Mouse (Mus musculus): ENCODE measurements around the gene Pced1a. TPM values are rescaled to one million over a fixed set of nuclear protein-coding genes. Genes with fewer than 3 reads are reported as not detected.

Gene Pced1a
- polyA plus RNA-seq, 2 experiments: 13.2 to 57.5 TPM

DNA sequence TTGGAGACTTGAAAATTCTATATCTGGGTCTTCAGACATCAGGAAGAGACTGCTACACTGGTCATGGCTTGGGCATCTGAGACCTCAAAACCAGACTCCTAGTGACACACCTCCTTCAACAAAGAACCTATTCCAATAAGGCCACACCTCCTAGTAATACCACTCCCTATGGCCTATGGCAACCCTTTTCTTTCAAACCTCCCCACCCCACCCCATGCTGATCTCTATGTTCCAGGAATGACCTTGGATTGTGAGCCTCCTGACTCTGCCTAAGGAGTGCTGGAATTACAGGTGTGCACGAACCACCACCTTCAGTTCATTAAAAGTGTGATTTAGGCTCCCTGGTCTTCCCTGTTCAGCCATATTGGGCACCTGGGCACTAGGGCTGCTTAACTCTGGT lies 24.5 kb downstream of the Pced1a start:
- ATAC-seq (ENCODE audit: low FRiP score, low read depth) (no peak), DNase-seq (ENCODE audit: low spot score) (no peak)
- peaks cover 7% of the 10 kb centered on the region; the same call in 1 of the 2 replicates for H3K36me3 ChIP-seq (ENCODE audit: control insufficient read depth, insufficient read depth, low read length)
- TF ChIP-seq POLR2A (IDR thresholded peaks at IDR 0.05; ENCODE audit: borderline replicate concordance, extremely low read depth, insufficient read depth, insufficient read length): no peak
- H3K4me2 ChIP-seq (replicated peaks; ENCODE audit: low read depth, low read length, severe bottlenecking): no peak overlapping the region
- H3K27me3 ChIP-seq (ENCODE audit: control insufficient read depth, insufficient read depth, low read length): no peaks in the 10 kb centered on the region
- no peak overlapping the region for H3K27ac ChIP-seq (replicated peaks; ENCODE audit: low read depth, low read length)
- H3K9ac ChIP-seq (ENCODE audit: low read depth, low read length, severe bottlenecking): no peak overlapping the region
- 96% methylated on average over 1 of the region's 1 CpGs for WGBS
- no peaks in the 10 kb centered on the region for H3K9me3 ChIP-seq (ENCODE audit: control insufficient read depth, low read length)
- no peak overlapping the region for H3K4me3 ChIP-seq (replicated peaks; ENCODE audit: low read length)
- peaks cover 26% of the 10 kb centered on the region for H3K4me1 ChIP-seq (ENCODE audit: control insufficient read depth, insufficient read depth, low read length)

DNA sequence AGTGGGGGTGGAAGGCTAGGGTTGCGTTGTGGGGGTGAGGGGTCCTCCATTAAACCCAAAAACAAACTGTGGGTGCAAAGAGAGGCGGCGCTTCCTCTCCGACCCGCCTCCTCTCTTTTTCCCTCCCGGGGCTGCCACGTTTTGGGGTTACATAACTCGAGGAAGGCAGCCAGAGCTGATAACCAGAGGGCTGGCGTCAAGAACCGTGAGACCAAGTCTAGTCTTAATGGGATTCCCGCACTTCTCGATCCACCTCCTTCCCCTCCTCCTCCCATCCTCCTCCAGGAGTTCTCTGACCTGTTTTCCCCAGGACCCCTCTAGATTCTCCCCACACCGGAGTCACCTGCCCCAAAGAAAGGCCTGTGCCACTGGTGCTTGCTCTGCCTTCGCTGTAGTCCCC lies 26.4 kb downstream of the Pced1a start:
- ATAC-seq (ENCODE audit: low FRiP score, low read depth): 0 out of 2 replicates have a peak, but pooled peaks have one; percentile 12
- peak overlapping the region; percentile 88 for H3K27ac ChIP-seq (replicated peaks; ENCODE audit: low read depth, low read length)

DNA sequence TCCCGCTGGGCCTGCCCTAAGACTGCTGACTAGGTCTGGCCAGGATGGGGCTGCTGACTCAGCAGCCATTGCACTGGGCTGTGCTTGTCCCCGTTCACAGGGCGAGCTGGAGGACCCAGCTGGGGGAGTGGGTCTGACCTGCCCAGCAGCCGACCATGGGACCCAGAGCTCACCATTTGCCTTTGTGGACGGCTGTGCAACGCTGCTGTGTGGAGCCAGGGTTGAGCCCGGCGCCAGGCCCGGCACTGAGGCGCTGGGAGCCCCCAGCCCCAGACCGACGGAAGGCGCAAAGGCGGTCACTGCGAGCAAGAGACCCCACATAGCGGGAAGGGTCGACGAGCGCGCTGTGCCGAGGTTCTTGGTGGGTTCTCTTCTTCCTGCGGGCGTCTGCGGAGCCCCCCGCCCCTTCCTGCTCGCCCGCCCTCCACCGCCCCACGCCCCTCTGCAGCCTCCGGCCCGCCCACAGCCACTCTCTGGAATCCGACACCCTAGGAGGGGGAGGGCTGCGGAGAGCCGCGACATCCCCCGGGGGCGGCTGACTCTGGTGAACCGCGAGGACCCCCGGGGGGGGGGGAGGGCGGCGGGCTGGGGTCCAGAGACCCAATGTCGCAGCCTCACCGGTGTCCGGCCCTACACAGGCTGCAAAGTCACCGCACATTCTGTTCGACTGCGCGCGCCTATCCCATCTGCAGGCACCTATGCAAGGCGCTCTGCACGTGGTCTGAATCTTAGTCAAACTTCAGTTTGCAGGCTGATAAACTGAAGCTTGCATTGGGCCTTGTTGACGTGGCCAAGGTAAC lies 27.1 kb downstream of the Pced1a start, which contains the start of gene Cpxm1:
Cpxm1 (minus strand) TSS at position 389 of the 800 bp plus-strand sequence.
- H3K9me3 ChIP-seq (ENCODE audit: control insufficient read depth, low read length): no peaks in the 10 kb centered on the region
- H3K9ac ChIP-seq (ENCODE audit: low read depth, low read length, severe bottlenecking): peak within 1 kb of the TSS; percentile 83
- peak within 1 kb of the TSS; percentile 88 for H3K27ac ChIP-seq (replicated peaks; ENCODE audit: low read depth, low read length)
- H3K4me2 ChIP-seq (replicated peaks; ENCODE audit: low read depth, low read length, severe bottlenecking): peak within 1 kb of the TSS; percentile 84
- 0% methylated on average over 37 of the region's 53 CpGs for WGBS
- ATAC-seq (ENCODE audit: low FRiP score, low read depth): peak; percentile 93
- H3K27me3 ChIP-seq (ENCODE audit: control insufficient read depth, insufficient read depth, low read length): no peaks in the 10 kb centered on the region
- peaks cover 26% of the 10 kb centered on the region for H3K4me1 ChIP-seq (ENCODE audit: control insufficient read depth, insufficient read depth, low read length)
- TF ChIP-seq POLR2A (IDR thresholded peaks at IDR 0.05; ENCODE audit: borderline replicate concordance, extremely low read depth, insufficient read depth, insufficient read length): 0 out of 2 replicates have a peak, but pooled peaks have one; percentile 47
- H3K4me3 ChIP-seq (replicated peaks; ENCODE audit: low read length): peak within 1 kb of the TSS; percentile 73
- peak; percentile 57 for DNase-seq (ENCODE audit: low spot score)
- peaks cover 34% of the 10 kb centered on the region for H3K36me3 ChIP-seq (ENCODE audit: control insufficient read depth, insufficient read depth, low read length)

More for the DNA sequence above, 26.4 kb downstream of the Pced1a start:
- Histone ChIP-seq H3K9ac (ENCODE audit: low read depth, low read length, severe bottlenecking) (peak overlapping the region; percentile 83), H3K36me3 (ENCODE audit: control insufficient read depth, insufficient read depth, low read length) (peaks cover 27% of the 10 kb centered on the region), H3K9me3 (ENCODE audit: control insufficient read depth, low read length) (no peaks in the 10 kb centered on the region), H3K4me1 (ENCODE audit: control insufficient read depth, insufficient read depth, low read length) (peaks cover 26% of the 10 kb centered on the region), H3K4me2 (replicated peaks; ENCODE audit: low read depth, low read length, severe bottlenecking) (peak overlapping the region; percentile 84), H3K4me3 (replicated peaks; ENCODE audit: low read length) (peak overlapping the region; percentile 73), H3K27me3 (ENCODE audit: control insufficient read depth, insufficient read depth, low read length) (no peaks in the 10 kb centered on the region)
- WGBS: 15% methylated on average over 7 of the region's 14 CpGs
- no peak for TF ChIP-seq POLR2A (IDR thresholded peaks at IDR 0.05; ENCODE audit: borderline replicate concordance, extremely low read depth, insufficient read depth, insufficient read length)
- no peak for DNase-seq (ENCODE audit: low spot score)

DNA sequence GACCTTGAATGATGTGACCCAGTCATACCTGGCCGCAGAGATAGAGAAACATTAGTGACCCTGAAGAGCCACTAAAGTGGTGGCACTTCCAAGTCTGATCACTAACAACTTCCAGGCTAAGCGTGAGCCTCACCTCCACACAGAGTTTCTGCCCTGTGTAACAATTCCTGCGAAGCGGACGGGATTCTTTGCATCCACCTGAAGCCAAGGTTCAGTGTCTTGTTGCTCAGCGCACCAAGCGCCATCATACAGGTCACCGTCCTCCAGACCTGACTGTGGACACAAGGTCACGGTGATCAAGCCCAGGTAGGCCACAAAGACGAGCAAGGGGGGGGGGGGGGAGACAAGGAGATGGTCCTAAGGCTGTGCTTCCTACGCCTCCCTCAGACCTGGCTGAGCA lies 28.8 kb downstream of the Pced1a start:
- ATAC-seq (ENCODE audit: low FRiP score, low read depth) (no peak), DNase-seq (ENCODE audit: low spot score) (no peak)
- Histone ChIP-seq H3K4me3 (replicated peaks; ENCODE audit: low read length) (no peak overlapping the region), H3K4me2 (replicated peaks; ENCODE audit: low read depth, low read length, severe bottlenecking) (no peak overlapping the region), H3K27me3 (ENCODE audit: control insufficient read depth, insufficient read depth, low read length) (no peaks in the 10 kb centered on the region), H3K9ac (ENCODE audit: low read depth, low read length, severe bottlenecking) (no peak overlapping the region), H3K36me3 (ENCODE audit: control insufficient read depth, insufficient read depth, low read length) (peaks cover 49% of the 10 kb centered on the region), H3K9me3 (ENCODE audit: control insufficient read depth, low read length) (no peaks in the 10 kb centered on the region), H3K4me1 (ENCODE audit: control insufficient read depth, insufficient read depth, low read length) (peaks cover 23% of the 10 kb centered on the region), H3K27ac (replicated peaks; ENCODE audit: low read depth, low read length) (no peak overlapping the region)
- TF ChIP-seq POLR2A (IDR thresholded peaks at IDR 0.05; ENCODE audit: borderline replicate concordance, extremely low read depth, insufficient read depth, insufficient read length): no peak
- WGBS: 95% methylated on average over 11 of the region's 11 CpGs

DNA sequence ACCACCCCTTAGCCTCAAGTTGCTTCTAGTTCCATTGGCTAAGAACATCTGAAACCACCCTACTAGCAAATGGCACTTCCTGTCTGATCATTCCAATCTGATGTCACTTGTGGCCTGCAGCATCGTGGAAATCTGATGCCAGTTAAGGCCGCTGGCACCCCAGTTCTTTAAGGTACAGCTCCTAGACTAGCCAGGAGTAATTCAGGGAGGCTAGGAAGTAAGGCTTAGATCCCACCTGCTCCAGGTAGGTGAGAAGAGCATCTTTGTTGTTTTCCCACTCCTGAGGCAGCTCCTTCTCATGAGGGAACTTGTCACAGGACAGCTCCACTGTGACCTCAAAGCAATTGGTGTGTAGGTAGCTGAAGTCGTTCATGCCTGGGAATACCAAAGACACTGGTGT lies 31.7 kb downstream of the Pced1a start:
- Histone ChIP-seq H3K9me3 (ENCODE audit: control insufficient read depth, low read length) (no peaks in the 10 kb centered on the region), H3K4me3 (replicated peaks; ENCODE audit: low read length) (no peak overlapping the region), H3K4me1 (ENCODE audit: control insufficient read depth, insufficient read depth, low read length) (peaks cover 14% of the 10 kb centered on the region), H3K27me3 (ENCODE audit: control insufficient read depth, insufficient read depth, low read length) (no peaks in the 10 kb centered on the region), H3K36me3 (ENCODE audit: control insufficient read depth, insufficient read depth, low read length) (peaks cover 54% of the 10 kb centered on the region), H3K27ac (replicated peaks; ENCODE audit: low read depth, low read length) (no peak overlapping the region), H3K9ac (ENCODE audit: low read depth, low read length, severe bottlenecking) (no peak overlapping the region), H3K4me2 (replicated peaks; ENCODE audit: low read depth, low read length, severe bottlenecking) (no peak overlapping the region)
- no peak for DNase-seq (ENCODE audit: low spot score)
- WGBS: 83% methylated on average over 3 of the region's 3 CpGs
- no peak for TF ChIP-seq POLR2A (IDR thresholded peaks at IDR 0.05; ENCODE audit: borderline replicate concordance, extremely low read depth, insufficient read depth, insufficient read length)
- ATAC-seq (ENCODE audit: low FRiP score, low read depth): no peak

Data from limb, embryonic 14.5 days (tissue).